Comparison of ENCODE assay signal across 26 mouse cellular contexts in genomic region chr10:130368384-130368783, GRCm38 (mm10). TPM values are rescaled to one million over a fixed set of nuclear protein-coding genes. Genes with fewer than 3 reads are reported as not detected.
A peak's percentile ranks its signal among the peaks of the same experiment; 100 is the strongest.
DNase-seq lines count a peak whose midpoint lies in the region; ATAC-seq lines count a peak whose summit lies in the region.
"Had no signal": no experiment of that assay in that cellular context is flagged by ENCODE, and none has a peak within 500 bp of the region (broad histone marks: within the 10 kb centered on the region; RNA-seq: fewer than 3 reads in every experiment).

No protein-coding gene starts in this region.

- H3K4me2 ChIP-seq in embryonic facial prominence, embryonic 11.5 days (ENCODE audit: low read depth, low read length) = no peak overlapping the region
- H3K4me2 ChIP-seq in embryonic facial prominence, embryonic 12.5 days (replicated peaks) = no peak overlapping the region
- no peak overlapping the region for H3K4me2 ChIP-seq in embryonic facial prominence, embryonic 14.5 days (ENCODE audit: low read depth, low read length)

- no peaks in the 10 kb centered on the region for H3K4me1 ChIP-seq in embryonic facial prominence, embryonic 11.5 days (ENCODE audit: control insufficient read depth, insufficient read depth, low read length)
- no peaks in the 10 kb centered on the region for H3K4me1 ChIP-seq in embryonic facial prominence, embryonic 10.5 days
- no peaks in the 10 kb centered on the region for H3K4me1 ChIP-seq in embryonic facial prominence, embryonic 12.5 days
- H3K4me1 ChIP-seq in embryonic facial prominence, embryonic 14.5 days (ENCODE audit: control insufficient read depth, insufficient read depth, low read length) = no peaks in the 10 kb centered on the region

- no peak overlapping the region for H3K4me3 ChIP-seq in embryonic facial prominence, embryonic 11.5 days (ENCODE audit: low read depth, low read length)
- H3K4me3 ChIP-seq in embryonic facial prominence, embryonic 10.5 days = no peak overlapping the region
- no peak overlapping the region for H3K4me3 ChIP-seq in embryonic facial prominence, embryonic 12.5 days
- no peak overlapping the region for H3K4me3 ChIP-seq in embryonic facial prominence, embryonic 14.5 days (ENCODE audit: low read depth, low read length)

- no peak overlapping the region for H3K9ac ChIP-seq in embryonic facial prominence, embryonic 11.5 days (replicated peaks; ENCODE audit: low read length)
- H3K9ac ChIP-seq in embryonic facial prominence, embryonic 12.5 days = no peak overlapping the region
- H3K9ac ChIP-seq in embryonic facial prominence, embryonic 14.5 days (ENCODE audit: low read depth, low read length) = no peak overlapping the region

- H3K36me3 ChIP-seq in embryonic facial prominence, embryonic 11.5 days (replicated peaks; ENCODE audit: control insufficient read depth, insufficient read depth, low read depth, low read length) = no peaks in the 10 kb centered on the region
- H3K36me3 ChIP-seq in embryonic facial prominence, embryonic 10.5 days (replicated peaks) = no peaks in the 10 kb centered on the region
- H3K36me3 ChIP-seq in embryonic facial prominence, embryonic 12.5 days = no peaks in the 10 kb centered on the region
- H3K36me3 ChIP-seq in embryonic facial prominence, embryonic 14.5 days (ENCODE audit: control insufficient read depth, insufficient read depth, low read length) = no peaks in the 10 kb centered on the region

- no peak overlapping the region for H3K27ac ChIP-seq in embryonic facial prominence, embryonic 11.5 days (replicated peaks; ENCODE audit: low read depth, low read length)
- no peak overlapping the region for H3K27ac ChIP-seq in embryonic facial prominence, embryonic 10.5 days (replicated peaks)
- H3K27ac ChIP-seq in embryonic facial prominence, embryonic 12.5 days = no peak overlapping the region
- no peak overlapping the region for H3K27ac ChIP-seq in embryonic facial prominence, embryonic 14.5 days (replicated peaks; ENCODE audit: low read depth, low read length)

- no peak; the same call in 1 of the 2 replicates for ATAC-seq in embryonic facial prominence, embryonic 11.5 days (replicated peaks; ENCODE audit: insufficient number of reproducible peaks, low FRiP score, low TSS enrichment, low read depth)
- peak; percentile 65; the same call in 1 of the 2 replicates for ATAC-seq in embryonic facial prominence, embryonic 12.5 days (ENCODE audit: insufficient number of reproducible peaks, insufficient read depth, low FRiP score, low TSS enrichment)
- 0 out of 2 replicates have a peak, but pooled peaks have one; percentile 62 for ATAC-seq in embryonic facial prominence, embryonic 14.5 days (ENCODE audit: low read depth)
- ATAC-seq: activated CD4-positive, CD25-positive, alpha-beta regulatory T cell, adult 4 months; CD4-positive, CD25-positive, alpha-beta regulatory T cell, adult 4 months; Patski had no signal

- no peaks in the 10 kb centered on the region for H3K9me3 ChIP-seq in embryonic facial prominence, embryonic 11.5 days (replicated peaks; ENCODE audit: control insufficient read depth, low read length)
- H3K9me3 ChIP-seq in embryonic facial prominence, embryonic 10.5 days = no peaks in the 10 kb centered on the region
- H3K9me3 ChIP-seq in embryonic facial prominence, embryonic 12.5 days = no peaks in the 10 kb centered on the region
- no peaks in the 10 kb centered on the region for H3K9me3 ChIP-seq in embryonic facial prominence, embryonic 14.5 days (ENCODE audit: control insufficient read depth, low read length)
- H3K9me3 ChIP-seq: G1E had no signal

- no peaks in the 10 kb centered on the region for H3K27me3 ChIP-seq in embryonic facial prominence, embryonic 11.5 days (ENCODE audit: control insufficient read depth, insufficient read depth, low read length)
- H3K27me3 ChIP-seq in embryonic facial prominence, embryonic 10.5 days (replicated peaks; ENCODE audit: low read depth, poor library complexity, severe bottlenecking) = no peaks in the 10 kb centered on the region
- no peaks in the 10 kb centered on the region for H3K27me3 ChIP-seq in embryonic facial prominence, embryonic 12.5 days
- no peaks in the 10 kb centered on the region for H3K27me3 ChIP-seq in embryonic facial prominence, embryonic 14.5 days (replicated peaks; ENCODE audit: control insufficient read depth, insufficient read depth, low read length)
- H3K27me3 ChIP-seq: CH12.LX, Patski had no signal

- DNase-seq in embryonic facial prominence, embryonic 11.5 days (ENCODE audit: low spot score) = peak; percentile 26
- no peak for DNase-seq in embryonic facial prominence, embryonic 10.5 days (ENCODE audit: low spot score)
- DNase-seq in embryonic facial prominence, embryonic 14.5 days (ENCODE audit: low spot score) = peak; percentile 4
- DNase-seq in adrenal gland, adult 18-20 months (ENCODE audit: low spot score in 2 of 2) = no peak
- no peak for DNase-seq in right cerebral cortex, postnatal 14 days
- DNase-seq: adrenal gland, adult 2 months; adrenal gland, adult 8-10 months; adrenal gland, postnatal 10 days; adrenal gland, postnatal 14 days; adrenal gland, postnatal 25 days; adrenal gland, postnatal 36 days; B cell, adult 2 months; cerebellum, adult 11 months; cerebellum, adult 11-12 months; cerebellum, adult 18-20 months; cerebellum, adult 2 months had no signal

RNA-seq across cellular contexts. Expression of gene Vmn2r84, which starts 25.7 kb away (rescaled TPM):
- polyA plus RNA-seq in embryonic facial prominence, embryonic 11.5 days (2014; fragmentation: Nextera tagmentation; extraction: Ambion mirVana) = not detected in 2 replicates
- polyA plus RNA-seq in embryonic facial prominence, embryonic 10.5 days (2016; fragmentation: Nextera tagmentation; extraction: Ambion mirVana) = not detected in 2 replicates
- not detected in 2 replicates for polyA plus RNA-seq in embryonic facial prominence, embryonic 12.5 days (2016; fragmentation: Nextera tagmentation; extraction: Ambion mirVana)
- not detected in 2 replicates for polyA plus RNA-seq in embryonic facial prominence, embryonic 14.5 days (2014; fragmentation: Nextera tagmentation; extraction: Ambion mirVana)
- total RNA-seq in adrenal gland, adult 18-20 months (2021) = not detected
- total RNA-seq: adrenal gland, adult 2 months; adrenal gland, adult 8-10 months; adrenal gland, postnatal 10 days; adrenal gland, postnatal 14 days; adrenal gland, postnatal 25 days; adrenal gland, postnatal 36 days; adrenal gland, postnatal 4 days; CH12.LX; MEL had no signal
- polyA plus RNA-seq: adrenal gland, adult 2 months; C2C12; G1E; Patski had no signal

RNA-seq across cellular contexts. Expression of gene Tespa1, which starts 45.7 kb away (rescaled TPM):
- polyA plus RNA-seq in embryonic facial prominence, embryonic 11.5 days (2014; fragmentation: Nextera tagmentation; extraction: Ambion mirVana) = 0.21 and 0.24 TPM in 2 replicates
- not detected in 2 replicates for polyA plus RNA-seq in embryonic facial prominence, embryonic 10.5 days (2016; fragmentation: Nextera tagmentation; extraction: Ambion mirVana)
- polyA plus RNA-seq in embryonic facial prominence, embryonic 12.5 days (2016; fragmentation: Nextera tagmentation; extraction: Ambion mirVana) = 0.52 TPM in 1 of 2 replicates, not detected in the other
- polyA plus RNA-seq in embryonic facial prominence, embryonic 14.5 days (2014; fragmentation: Nextera tagmentation; extraction: Ambion mirVana) = 1.7 and 2.2 TPM in 2 replicates
- under 1 TPM; 0.66 to 0.77 TPM for total RNA-seq in adrenal gland, adult 18-20 months (2021)
- polyA plus RNA-seq: adrenal gland, adult 2 months; brain, embryonic 14.5 days; C2C12 had no signal

Comparison
In these comparisons a context has a peak if more than half of its experiments do, and no peak if none do; other contexts are left out.
1. DNase-seq: peak in embryonic facial prominence, embryonic 11.5 days (single experiment) and embryonic facial prominence, embryonic 14.5 days (single experiment); none in embryonic facial prominence, embryonic 10.5 days (single experiment), adrenal gland, adult 18-20 months (0 of 2) and right cerebral cortex, postnatal 14 days (single experiment).